Mouse (Mus musculus): Measurements from ENCODE around the gene Btbd11. TPM values are rescaled to one million over a fixed set of nuclear protein-coding genes. Genes with fewer than 3 reads are reported as not detected.

Gene Btbd11
- polyA plus RNA-seq, 1 experiment from 2014 or later = 0.77 TPM

DNA sequence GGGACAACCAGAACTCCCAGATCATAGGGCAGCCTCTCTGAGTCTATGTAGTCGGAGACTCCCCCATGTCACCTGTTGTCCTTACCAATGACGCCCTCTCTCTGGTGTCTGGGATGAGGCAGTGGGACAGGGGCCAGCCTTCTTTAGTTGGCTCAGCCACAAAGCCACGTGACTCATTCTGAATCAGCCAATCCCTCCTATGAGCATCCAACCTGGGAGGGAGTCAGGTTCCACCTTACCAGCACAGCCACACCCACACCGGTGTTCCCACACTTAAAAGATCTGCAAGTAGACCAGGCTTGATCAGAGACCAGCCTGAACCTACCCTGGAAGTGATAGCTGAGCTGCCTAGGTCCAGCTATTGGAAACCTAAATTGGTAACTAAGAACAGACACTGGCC lies 141.1 kb downstream of the Btbd11 start:
- Histone ChIP-seq H3K4me1 (ENCODE audit: control insufficient read depth, insufficient read depth, low read length) (no peaks in the 10 kb centered on the region), H3K9me3 (replicated peaks; ENCODE audit: control insufficient read depth, low read length) (no peaks in the 10 kb centered on the region), H3K4me2 (no peak overlapping the region), H3K36me3 (ENCODE audit: control insufficient read depth, insufficient read depth, low read length) (no peaks in the 10 kb centered on the region), H3K9ac (ENCODE audit: low read depth, low read length) (no peak overlapping the region), H3K4me3 (ENCODE audit: low read depth, low read length) (no peak overlapping the region), H3K27me3 (ENCODE audit: control insufficient read depth, insufficient read depth, low read length) (no peaks in the 10 kb centered on the region), H3K27ac (ENCODE audit: low read depth, low read length) (no peak overlapping the region)
- no peak for ATAC-seq (replicated peaks; ENCODE audit: insufficient number of reproducible peaks, low FRiP score, low TSS enrichment)
- WGBS (ENCODE audit: insufficient replicate concordance) = 70% methylated on average over 4 of the region's 4 CpGs

DNA sequence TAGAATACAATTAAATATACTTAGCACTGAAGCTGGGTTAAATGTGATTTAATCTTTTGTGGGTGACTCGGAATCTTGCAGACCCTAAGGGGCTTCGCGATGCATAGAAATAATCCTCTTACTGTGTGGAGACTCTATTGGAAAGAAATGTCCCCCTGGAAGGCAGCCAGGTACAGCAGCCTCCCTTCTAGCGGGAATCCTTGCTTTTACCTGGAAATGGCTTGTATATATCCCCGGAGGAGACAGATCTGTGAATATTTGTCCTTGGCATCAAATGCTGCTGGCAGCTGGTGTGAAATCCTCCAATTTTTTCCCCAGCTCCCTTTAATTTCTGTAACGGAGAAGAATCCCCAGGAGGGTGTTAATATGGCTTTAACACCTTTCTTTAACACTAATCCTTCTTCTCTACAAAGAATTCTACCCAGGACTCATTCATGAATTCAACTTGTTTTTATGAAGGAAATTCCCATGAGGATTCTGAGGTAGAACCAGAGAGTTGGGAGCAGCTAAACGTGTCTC lies 146.6 kb downstream of the Btbd11 start:
- no peaks in the 10 kb centered on the region for H3K27me3 ChIP-seq (ENCODE audit: control insufficient read depth, insufficient read depth, low read length)

DNA sequence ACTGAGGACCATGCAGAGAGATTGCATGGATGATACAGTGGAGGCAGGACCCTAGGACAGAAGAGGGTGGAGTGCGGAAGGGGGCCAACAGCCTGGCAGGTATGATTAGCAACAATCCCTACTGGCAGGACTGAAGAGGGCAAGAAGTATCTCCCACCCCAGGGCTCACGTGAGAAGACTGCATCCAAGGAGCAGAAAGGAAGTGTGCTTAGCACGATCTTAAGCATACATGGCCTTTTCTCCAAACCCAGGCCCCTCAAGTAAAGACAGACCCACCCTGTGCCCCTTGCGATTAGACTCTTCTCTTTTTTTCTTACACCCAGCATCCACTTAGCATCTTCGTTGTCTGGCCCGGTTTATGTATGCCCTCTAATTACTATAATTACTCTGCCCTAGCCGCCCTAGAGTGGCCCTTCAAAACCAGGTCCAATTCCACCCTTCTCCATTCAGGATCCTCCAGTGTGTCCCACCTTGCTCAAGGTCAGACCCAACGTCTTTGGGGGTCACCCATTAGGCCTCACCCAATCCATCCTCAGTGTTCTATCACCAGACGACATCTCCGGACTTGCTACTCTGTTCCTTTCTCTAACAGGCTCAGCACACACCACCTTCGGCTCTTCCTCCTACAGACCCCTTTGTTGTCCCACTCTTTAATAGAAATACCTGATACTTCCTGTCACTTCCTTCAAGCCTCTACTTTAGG lies 151.6 kb downstream of the Btbd11 start:
- Histone ChIP-seq H3K9ac (ENCODE audit: low read depth, low read length) (no peak overlapping the region), H3K9me3 (replicated peaks; ENCODE audit: control insufficient read depth, low read length) (no peaks in the 10 kb centered on the region), H3K4me1 (ENCODE audit: control insufficient read depth, insufficient read depth, low read length) (no peaks in the 10 kb centered on the region), H3K36me3 (ENCODE audit: control insufficient read depth, insufficient read depth, low read length) (no peaks in the 10 kb centered on the region), H3K4me3 (ENCODE audit: low read depth, low read length) (no peak overlapping the region), H3K27me3 (ENCODE audit: control insufficient read depth, insufficient read depth, low read length) (no peaks in the 10 kb centered on the region; the same call in 1 of the 2 replicates), H3K4me2 (no peak overlapping the region), H3K27ac (ENCODE audit: low read depth, low read length) (no peak overlapping the region)
- ATAC-seq (replicated peaks; ENCODE audit: insufficient number of reproducible peaks, low FRiP score, low TSS enrichment) = no peak
- WGBS (ENCODE audit: insufficient replicate concordance) = 80% methylated on average over 11 of the region's 11 CpGs

More for the DNA sequence above, 146.6 kb downstream of the Btbd11 start:
- Histone ChIP-seq H3K9me3 (replicated peaks; ENCODE audit: control insufficient read depth, low read length) (no peaks in the 10 kb centered on the region), H3K9ac (ENCODE audit: low read depth, low read length) (no peak overlapping the region), H3K27ac (ENCODE audit: low read depth, low read length) (no peak overlapping the region), H3K4me1 (ENCODE audit: control insufficient read depth, insufficient read depth, low read length) (no peaks in the 10 kb centered on the region), H3K36me3 (ENCODE audit: control insufficient read depth, insufficient read depth, low read length) (no peaks in the 10 kb centered on the region), H3K4me3 (ENCODE audit: low read depth, low read length) (no peak overlapping the region), H3K4me2 (no peak overlapping the region)
- no peak for ATAC-seq (replicated peaks; ENCODE audit: insufficient number of reproducible peaks, low FRiP score, low TSS enrichment)
- WGBS (ENCODE audit: insufficient replicate concordance) = 55% methylated on average over 7 of the region's 7 CpGs

DNA sequence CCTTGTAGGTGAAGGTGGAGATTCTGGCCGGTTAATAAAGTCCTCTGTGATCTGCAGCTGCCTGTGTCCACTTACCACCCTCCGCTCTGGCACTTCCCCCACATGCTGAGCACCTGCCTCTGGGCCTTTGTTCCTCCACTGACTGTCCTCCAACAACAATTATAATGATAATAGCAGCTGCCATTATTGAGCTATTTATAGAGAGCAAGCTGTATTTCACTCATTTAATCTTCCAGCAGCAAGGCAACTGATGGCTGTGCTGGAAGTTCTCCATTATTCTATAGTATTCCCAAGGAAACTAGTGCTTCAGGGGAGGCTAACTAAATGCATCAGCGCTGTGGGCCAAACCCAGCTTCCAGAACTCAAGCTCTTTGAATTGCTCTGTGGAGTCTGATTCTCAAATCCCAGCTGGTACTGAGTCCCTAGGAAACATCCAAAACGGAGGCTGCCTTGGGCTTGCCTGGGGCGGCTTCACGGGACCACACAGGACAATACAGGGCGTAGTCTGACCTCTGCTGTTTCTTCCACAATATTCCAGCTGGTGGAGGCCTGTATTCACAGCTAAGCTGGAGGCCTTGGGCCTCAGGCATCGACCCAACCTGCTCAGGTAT lies 153.0 kb downstream of the Btbd11 start:
- Histone ChIP-seq H3K4me2 (no peak overlapping the region), H3K9ac (ENCODE audit: low read depth, low read length) (no peak overlapping the region), H3K36me3 (ENCODE audit: control insufficient read depth, insufficient read depth, low read length) (no peaks in the 10 kb centered on the region), H3K4me1 (ENCODE audit: control insufficient read depth, insufficient read depth, low read length) (no peaks in the 10 kb centered on the region), H3K4me3 (ENCODE audit: low read depth, low read length) (no peak overlapping the region), H3K27me3 (ENCODE audit: control insufficient read depth, insufficient read depth, low read length) (no peaks in the 10 kb centered on the region; the same call in none of the 2 replicates), H3K27ac (ENCODE audit: low read depth, low read length) (no peak overlapping the region), H3K9me3 (replicated peaks; ENCODE audit: control insufficient read depth, low read length) (no peaks in the 10 kb centered on the region)
- ATAC-seq (replicated peaks; ENCODE audit: insufficient number of reproducible peaks, low FRiP score, low TSS enrichment) = no peak
- 33% methylated on average over 8 of the region's 8 CpGs for WGBS (ENCODE audit: insufficient replicate concordance)

- Histone ChIP-seq H3K36me3 (ENCODE audit: control insufficient read depth, insufficient read depth, low read length) (no peaks in the 10 kb centered on the region), H3K4me1 (ENCODE audit: control insufficient read depth, insufficient read depth, low read length) (no peaks in the 10 kb centered on the region), H3K9ac (ENCODE audit: low read depth, low read length) (no peak overlapping the region), H3K27ac (ENCODE audit: low read depth, low read length) (no peak overlapping the region), H3K4me2 (no peak overlapping the region), H3K4me3 (ENCODE audit: low read depth, low read length) (no peak overlapping the region), H3K27me3 (ENCODE audit: control insufficient read depth, insufficient read depth, low read length) (no peaks in the 10 kb centered on the region; the same call in none of the 2 replicates), H3K9me3 (replicated peaks; ENCODE audit: control insufficient read depth, low read length) (no peaks in the 10 kb centered on the region)
- WGBS (ENCODE audit: insufficient replicate concordance) = 88% methylated on average over 13 of the region's 13 CpGs
- ATAC-seq (replicated peaks; ENCODE audit: insufficient number of reproducible peaks, low FRiP score, low TSS enrichment) = no peak
Measured at GRCm38 (mm10) chr10:85540311-85541093, 153.9 kb downstream of the Btbd11 start.

GRCm38 (mm10) chr10:85541481-85541880 lies 154.9 kb downstream of the Btbd11 start:
- 74% methylated on average over 3 of the region's 3 CpGs for whole genome bisulfite sequencing (ENCODE audit: insufficient replicate concordance)
- H3K4me2 ChIP-seq = no peak overlapping the region
- H3K4me1 ChIP-seq (ENCODE audit: control insufficient read depth, insufficient read depth, low read length) = no peaks in the 10 kb centered on the region
- no peak overlapping the region for H3K27ac ChIP-seq (ENCODE audit: low read depth, low read length)
- no peaks in the 10 kb centered on the region for H3K9me3 ChIP-seq (replicated peaks; ENCODE audit: control insufficient read depth, low read length)
- no peaks in the 10 kb centered on the region; the same call in none of the 2 replicates for H3K27me3 ChIP-seq (ENCODE audit: control insufficient read depth, insufficient read depth, low read length)
- H3K4me3 ChIP-seq (ENCODE audit: low read depth, low read length) = no peak overlapping the region
- H3K36me3 ChIP-seq (ENCODE audit: control insufficient read depth, insufficient read depth, low read length) = no peaks in the 10 kb centered on the region
- H3K9ac ChIP-seq (ENCODE audit: low read depth, low read length) = no peak overlapping the region
- ATAC-seq (replicated peaks; ENCODE audit: insufficient number of reproducible peaks, low FRiP score, low TSS enrichment) = no peak

DNA sequence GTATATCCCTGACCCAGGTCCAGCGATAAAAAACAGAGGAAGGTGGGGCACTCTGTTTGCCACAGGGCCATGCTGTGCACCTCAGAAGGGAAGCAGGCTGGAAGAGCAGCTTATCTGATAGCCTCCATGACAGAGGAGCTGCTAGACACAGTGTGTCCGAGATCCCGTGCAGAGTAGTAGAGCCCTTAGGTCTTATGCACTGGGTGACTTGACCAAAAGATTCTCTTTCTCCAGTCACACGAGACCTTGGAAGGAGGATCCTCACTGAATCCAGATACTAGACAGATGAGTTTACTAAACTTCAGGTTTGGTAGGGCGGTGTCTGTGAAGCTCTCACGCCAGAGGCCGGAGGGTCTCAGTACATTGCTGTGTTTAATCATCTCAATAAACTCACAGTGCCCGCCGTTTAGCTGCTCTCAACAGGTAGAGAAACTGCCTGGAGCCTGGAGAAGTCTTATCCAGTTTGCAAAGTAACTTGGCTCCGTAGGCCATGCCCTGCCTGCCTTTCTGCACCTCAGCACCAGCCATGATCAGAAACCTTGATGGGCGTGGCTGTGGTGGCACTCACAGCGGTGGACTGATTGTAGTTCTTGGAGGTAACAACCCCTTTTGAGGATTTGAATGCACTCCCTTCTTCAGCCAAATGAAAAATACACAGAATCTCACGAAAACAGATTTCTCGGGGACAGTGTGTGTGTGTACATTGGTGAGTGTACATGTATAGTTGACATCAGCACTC lies 155.4 kb downstream of the Btbd11 start:
- Histone ChIP-seq H3K27ac (ENCODE audit: low read depth, low read length) (no peak overlapping the region), H3K4me1 (ENCODE audit: control insufficient read depth, insufficient read depth, low read length) (no peaks in the 10 kb centered on the region), H3K9ac (ENCODE audit: low read depth, low read length) (no peak overlapping the region), H3K4me2 (no peak overlapping the region), H3K27me3 (ENCODE audit: control insufficient read depth, insufficient read depth, low read length) (no peaks in the 10 kb centered on the region; the same call in none of the 2 replicates), H3K4me3 (ENCODE audit: low read depth, low read length) (no peak overlapping the region), H3K9me3 (replicated peaks; ENCODE audit: control insufficient read depth, low read length) (no peaks in the 10 kb centered on the region), H3K36me3 (ENCODE audit: control insufficient read depth, insufficient read depth, low read length) (no peaks in the 10 kb centered on the region)
- WGBS (ENCODE audit: insufficient replicate concordance) = 83% methylated on average over 14 of the region's 14 CpGs
- ATAC-seq (replicated peaks; ENCODE audit: insufficient number of reproducible peaks, low FRiP score, low TSS enrichment) = no peak

GRCm38 (mm10) chr10:85543281-85543680 lies 156.7 kb downstream of the Btbd11 start:
- Histone ChIP-seq H3K9me3 (replicated peaks; ENCODE audit: control insufficient read depth, low read length) (no peaks in the 10 kb centered on the region), H3K9ac (ENCODE audit: low read depth, low read length) (no peak overlapping the region), H3K27me3 (ENCODE audit: control insufficient read depth, insufficient read depth, low read length) (no peaks in the 10 kb centered on the region; the same call in none of the 2 replicates), H3K4me2 (no peak overlapping the region), H3K36me3 (ENCODE audit: control insufficient read depth, insufficient read depth, low read length) (no peaks in the 10 kb centered on the region), H3K27ac (ENCODE audit: low read depth, low read length) (no peak overlapping the region), H3K4me1 (ENCODE audit: control insufficient read depth, insufficient read depth, low read length) (no peaks in the 10 kb centered on the region), H3K4me3 (ENCODE audit: low read depth, low read length) (no peak overlapping the region)
- 83% methylated on average over 2 of the region's 2 CpGs for WGBS (ENCODE audit: insufficient replicate concordance)
- no peak for ATAC-seq (replicated peaks; ENCODE audit: insufficient number of reproducible peaks, low FRiP score, low TSS enrichment)
